8 mouse cellular contexts compared by ENCODE assay signal in genomic region chr17:35166352-35167035, GRCm38 (mm10). TPM values are rescaled to one million over a fixed set of nuclear protein-coding genes. Genes with fewer than 3 reads are reported as not detected.
DNase-seq lines count a peak whose midpoint lies in the region; ATAC-seq and TF ChIP-seq lines count a peak whose summit lies in the region.

No protein-coding gene starts in this region.

- no peaks in the 10 kb centered on the region for H3K9me3 ChIP-seq in erythroblast, embryonic 14.5 days (ENCODE audit: control insufficient read depth, low read length)
- no peaks in the 10 kb centered on the region for H3K9me3 ChIP-seq in forebrain, embryonic 15.5 days
- H3K9me3 ChIP-seq in intestine, embryonic 16.5 days (ENCODE audit: control insufficient read depth, low read length) = no peaks in the 10 kb centered on the region
- no peaks in the 10 kb centered on the region for H3K9me3 ChIP-seq in limb, embryonic 13.5 days
- H3K9me3 ChIP-seq in midbrain, postnatal 0 days (ENCODE audit: low read length) = no peaks in the 10 kb centered on the region

- peak overlapping the region; percentile 95 for H3K4me2 ChIP-seq in forebrain, embryonic 15.5 days (replicated peaks)
- H3K4me2 ChIP-seq in intestine, embryonic 16.5 days (ENCODE audit: low read depth, low read length) = peak overlapping the region; percentile 51; the same call in 1 of the 2 replicates
- peak overlapping the region; percentile 65 for H3K4me2 ChIP-seq in limb, embryonic 13.5 days (replicated peaks)
- H3K4me2 ChIP-seq in midbrain, postnatal 0 days (ENCODE audit: low read depth, low read length, poor library complexity, severe bottlenecking) = peak overlapping the region; percentile 57

- peak overlapping the region; percentile 99 for H3K27ac ChIP-seq in forebrain, embryonic 15.5 days (replicated peaks)
- H3K27ac ChIP-seq in intestine, embryonic 16.5 days (ENCODE audit: low read length) = no peak overlapping the region
- H3K27ac ChIP-seq in limb, embryonic 13.5 days = peak overlapping the region; percentile 95
- H3K27ac ChIP-seq in midbrain, postnatal 0 days (ENCODE audit: low read depth, low read length) = peak overlapping the region; percentile 96

- peak overlapping the region; percentile 94 for H3K4me3 ChIP-seq in erythroblast, embryonic 14.5 days (replicated peaks)
- peak overlapping the region; percentile 96 for H3K4me3 ChIP-seq in forebrain, embryonic 15.5 days
- H3K4me3 ChIP-seq in intestine, embryonic 16.5 days (ENCODE audit: low read length) = peak overlapping the region; percentile 56; the same call in 1 of the 2 replicates
- H3K4me3 ChIP-seq in limb, embryonic 13.5 days = peak overlapping the region; percentile 100; the same call in 1 of the 2 replicates
- H3K4me3 ChIP-seq in midbrain, postnatal 0 days (ENCODE audit: low read depth, low read length) = no peak overlapping the region

- H3K36me3 ChIP-seq in erythroblast, embryonic 14.5 days (ENCODE audit: control insufficient read depth) = peaks cover 15% of the 10 kb centered on the region
- peaks cover 5% of the 10 kb centered on the region for H3K36me3 ChIP-seq in forebrain, embryonic 15.5 days
- H3K36me3 ChIP-seq in intestine, embryonic 16.5 days (ENCODE audit: control insufficient read depth, insufficient read depth, low read length) = 0 out of 2 replicates have a peak, but pooled peaks cover 3% of the 10 kb centered on the region
- peaks cover 15% of the 10 kb centered on the region for H3K36me3 ChIP-seq in limb, embryonic 13.5 days
- peaks cover 8% of the 10 kb centered on the region for H3K36me3 ChIP-seq in midbrain, postnatal 0 days (ENCODE audit: insufficient read depth, low read length)

- H3K9ac ChIP-seq in forebrain, embryonic 15.5 days (replicated peaks) = peak overlapping the region; percentile 57; the same call in 1 of the 2 replicates
- 0 out of 2 replicates have a peak overlapping the region, but pooled peaks have one; percentile 46 for H3K9ac ChIP-seq in intestine, embryonic 16.5 days (ENCODE audit: low read depth, low read length)
- peak overlapping the region; percentile 64; the same call in 1 of the 2 replicates for H3K9ac ChIP-seq in limb, embryonic 13.5 days
- no peak overlapping the region for H3K9ac ChIP-seq in midbrain, postnatal 0 days (replicated peaks; ENCODE audit: low read length, poor library complexity, severe bottlenecking)

- ATAC-seq in erythroblast, adult 5-6 weeks (replicated peaks; ENCODE audit: low FRiP score, poor library complexity, severe bottlenecking) = no peak
- ATAC-seq in forebrain, embryonic 15.5 days (replicated peaks) = no peak
- no peak for ATAC-seq in intestine, embryonic 16.5 days
- ATAC-seq in limb, embryonic 13.5 days (ENCODE audit: low FRiP score, low read depth) = no peak
- ATAC-seq in midbrain, postnatal 0 days (ENCODE audit: low FRiP score) = no peak

- H3K4me1 ChIP-seq in erythroblast, embryonic 14.5 days (ENCODE audit: control insufficient read depth) = peaks cover 43% of the 10 kb centered on the region
- peaks cover 31% of the 10 kb centered on the region for H3K4me1 ChIP-seq in forebrain, embryonic 15.5 days
- peaks cover 20% of the 10 kb centered on the region for H3K4me1 ChIP-seq in intestine, embryonic 16.5 days (ENCODE audit: control insufficient read depth, insufficient read depth, low read length)
- peaks cover 28% of the 10 kb centered on the region for H3K4me1 ChIP-seq in limb, embryonic 13.5 days
- peaks cover 11% of the 10 kb centered on the region; the same call in 1 of the 2 replicates for H3K4me1 ChIP-seq in midbrain, postnatal 0 days (ENCODE audit: insufficient read depth, low read length)

- DNase-seq in c-Kit-negative CD71-positive TER-119-positive erythroid progenitor cells, embryonic 14.5 days (ENCODE audit: low read depth, low spot score) = peak; percentile 63
- peak; percentile 91 for DNase-seq in midbrain, postnatal 0 days (ENCODE audit: low spot score)
- peak; percentile 89 for DNase-seq in thymus, postnatal 0 days (ENCODE audit: low spot score)

- 74% methylated on average over 8 of the region's 8 CpGs for WGBS in forebrain, embryonic 15.5 days
- WGBS in intestine, embryonic 16.5 days = 67% methylated on average over 8 of the region's 8 CpGs
- WGBS in limb, embryonic 13.5 days = 72% methylated on average over 8 of the region's 8 CpGs
- 68% methylated on average over 8 of the region's 8 CpGs for WGBS in midbrain, postnatal 0 days

- no peaks in the 10 kb centered on the region for H3K27me3 ChIP-seq in erythroblast, embryonic 14.5 days (ENCODE audit: control insufficient read depth)
- no peaks in the 10 kb centered on the region for H3K27me3 ChIP-seq in forebrain, embryonic 15.5 days
- no peaks in the 10 kb centered on the region for H3K27me3 ChIP-seq in intestine, embryonic 16.5 days (replicated peaks; ENCODE audit: control insufficient read depth, insufficient read depth, low read length)
- H3K27me3 ChIP-seq in limb, embryonic 13.5 days = no peaks in the 10 kb centered on the region
- no peaks in the 10 kb centered on the region for H3K27me3 ChIP-seq in midbrain, postnatal 0 days (ENCODE audit: insufficient read depth, low read length)

- TF ChIP-seq CTCF in midbrain, postnatal 0 days (IDR thresholded peaks at IDR 0.05) = peak; percentile 90

RNA-seq across cellular contexts. Expression of gene Prrc2a, which starts 1.8 kb away (rescaled TPM):
- polyA plus RNA-seq in erythroblast, embryonic 14.5 days (2012) = 70.4 and 133 TPM in 2 replicates
- 70.2 and 111 TPM in 2 replicates for total RNA-seq in erythroblast, adult 5-6 weeks (2015; ENCODE audit: low replicate concordance)
- 15.1 and 22.6 TPM in 2 replicates for total RNA-seq in erythroblast, adult 5-6 weeks (2017; ENCODE audit: low replicate concordance)
- polyA plus RNA-seq in forebrain, embryonic 15.5 days (2015; fragmentation: Nextera tagmentation; extraction: Ambion mirVana) = 185 and 208 TPM in 2 replicates
- 103 TPM in 2 replicates for polyA plus RNA-seq in intestine, embryonic 16.5 days (2015; fragmentation: Nextera tagmentation; extraction: Ambion mirVana)
- polyA plus RNA-seq in limb, embryonic 13.5 days (2015; fragmentation: Nextera tagmentation; extraction: Ambion mirVana) = 217 and 227 TPM in 2 replicates
- total RNA-seq in midbrain, postnatal 0 days (2014; rRNA removed) = 193 and 230 TPM in 2 replicates
- 85.7 and 88.0 TPM in 2 replicates for polyA plus RNA-seq in midbrain, postnatal 0 days (2015; fragmentation: Nextera tagmentation; extraction: Ambion mirVana)
- 81.3 and 113 TPM in 2 replicates for polyA plus RNA-seq in thymus, postnatal 0 days (2015; fragmentation: Nextera tagmentation; extraction: Ambion mirVana)

RNA-seq across cellular contexts. Expression of gene Aif1, which starts 9.4 kb away (rescaled TPM):
- polyA plus RNA-seq in erythroblast, embryonic 14.5 days (2012) = 0.27 TPM in 1 of 2 replicates, not detected in the other
- 14.4 and 19.8 TPM in 2 replicates for total RNA-seq in erythroblast, adult 5-6 weeks (2015; ENCODE audit: low replicate concordance)
- total RNA-seq in erythroblast, adult 5-6 weeks (2017; ENCODE audit: low replicate concordance) = 8.7 and 15.8 TPM in 2 replicates
- polyA plus RNA-seq in forebrain, embryonic 15.5 days (2015; fragmentation: Nextera tagmentation; extraction: Ambion mirVana) = 5.7 and 7.8 TPM in 2 replicates
- polyA plus RNA-seq in intestine, embryonic 16.5 days (2015; fragmentation: Nextera tagmentation; extraction: Ambion mirVana) = 17.4 and 19.4 TPM in 2 replicates
- 9.0 and 10.2 TPM in 2 replicates for polyA plus RNA-seq in limb, embryonic 13.5 days (2015; fragmentation: Nextera tagmentation; extraction: Ambion mirVana)
- total RNA-seq in midbrain, postnatal 0 days (2014; rRNA removed) = 1.8 and 4.1 TPM in 2 replicates
- polyA plus RNA-seq in midbrain, postnatal 0 days (2015; fragmentation: Nextera tagmentation; extraction: Ambion mirVana) = 9.2 and 9.5 TPM in 2 replicates
- polyA plus RNA-seq in thymus, postnatal 0 days (2015; fragmentation: Nextera tagmentation; extraction: Ambion mirVana) = 45.2 and 47.2 TPM in 2 replicates

RNA-seq across cellular contexts. Expression of gene Lst1, which starts 21.7 kb away (rescaled TPM):
- not detected in 2 replicates for polyA plus RNA-seq in erythroblast, embryonic 14.5 days (2012)
- total RNA-seq in erythroblast, adult 5-6 weeks (2015; ENCODE audit: low replicate concordance) = 55.5 and 77.7 TPM in 2 replicates
- 32.2 and 57.3 TPM in 2 replicates for total RNA-seq in erythroblast, adult 5-6 weeks (2017; ENCODE audit: low replicate concordance)
- polyA plus RNA-seq in forebrain, embryonic 15.5 days (2015; fragmentation: Nextera tagmentation; extraction: Ambion mirVana) = 6.2 and 6.8 TPM in 2 replicates
- 16.9 and 17.1 TPM in 2 replicates for polyA plus RNA-seq in intestine, embryonic 16.5 days (2015; fragmentation: Nextera tagmentation; extraction: Ambion mirVana)
- polyA plus RNA-seq in limb, embryonic 13.5 days (2015; fragmentation: Nextera tagmentation; extraction: Ambion mirVana) = 10.1 and 12.1 TPM in 2 replicates
- 5.9 and 26.7 TPM in 2 replicates for total RNA-seq in midbrain, postnatal 0 days (2014; rRNA removed)
- polyA plus RNA-seq in midbrain, postnatal 0 days (2015; fragmentation: Nextera tagmentation; extraction: Ambion mirVana) = 7.8 and 12.0 TPM in 2 replicates
- polyA plus RNA-seq in thymus, postnatal 0 days (2015; fragmentation: Nextera tagmentation; extraction: Ambion mirVana) = 35.3 and 41.8 TPM in 2 replicates

RNA-seq across cellular contexts. Expression of gene Ltb, which starts 27.7 kb away (rescaled TPM):
- polyA plus RNA-seq in erythroblast, embryonic 14.5 days (2012) = 0.07 and 0.08 TPM in 2 replicates
- 4.6 TPM in 1 of 2 replicates, not detected in the other for total RNA-seq in erythroblast, adult 5-6 weeks (2015; ENCODE audit: low replicate concordance)
- 1.7 and 3.8 TPM in 2 replicates for total RNA-seq in erythroblast, adult 5-6 weeks (2017; ENCODE audit: low replicate concordance)
- polyA plus RNA-seq in forebrain, embryonic 15.5 days (2015; fragmentation: Nextera tagmentation; extraction: Ambion mirVana) = 0.25 and 0.70 TPM in 2 replicates
- 4.4 and 4.7 TPM in 2 replicates for polyA plus RNA-seq in intestine, embryonic 16.5 days (2015; fragmentation: Nextera tagmentation; extraction: Ambion mirVana)
- polyA plus RNA-seq in limb, embryonic 13.5 days (2015; fragmentation: Nextera tagmentation; extraction: Ambion mirVana) = 0.99 and 1.3 TPM in 2 replicates
- total RNA-seq in midbrain, postnatal 0 days (2014; rRNA removed) = 1.4 and 2.1 TPM in 2 replicates
- 1.0 and 1.6 TPM in 2 replicates for polyA plus RNA-seq in midbrain, postnatal 0 days (2015; fragmentation: Nextera tagmentation; extraction: Ambion mirVana)
- polyA plus RNA-seq in thymus, postnatal 0 days (2015; fragmentation: Nextera tagmentation; extraction: Ambion mirVana) = 144 and 167 TPM in 2 replicates

RNA-seq across cellular contexts. Expression of gene Bag6, which starts 31.5 kb away (rescaled TPM):
- 88.8 and 102 TPM in 2 replicates for polyA plus RNA-seq in erythroblast, embryonic 14.5 days (2012)
- total RNA-seq in erythroblast, adult 5-6 weeks (2015; ENCODE audit: low replicate concordance) = 23.8 and 47.9 TPM in 2 replicates
- 48.1 and 71.4 TPM in 2 replicates for total RNA-seq in erythroblast, adult 5-6 weeks (2017; ENCODE audit: low replicate concordance)
- polyA plus RNA-seq in forebrain, embryonic 15.5 days (2015; fragmentation: Nextera tagmentation; extraction: Ambion mirVana) = 92.3 and 93.8 TPM in 2 replicates
- 37.5 and 41.3 TPM in 2 replicates for polyA plus RNA-seq in intestine, embryonic 16.5 days (2015; fragmentation: Nextera tagmentation; extraction: Ambion mirVana)
- polyA plus RNA-seq in limb, embryonic 13.5 days (2015; fragmentation: Nextera tagmentation; extraction: Ambion mirVana) = 66.7 and 67.2 TPM in 2 replicates
- total RNA-seq in midbrain, postnatal 0 days (2014; rRNA removed) = 330 and 339 TPM in 2 replicates
- 62.3 and 68.9 TPM in 2 replicates for polyA plus RNA-seq in midbrain, postnatal 0 days (2015; fragmentation: Nextera tagmentation; extraction: Ambion mirVana)
- polyA plus RNA-seq in thymus, postnatal 0 days (2015; fragmentation: Nextera tagmentation; extraction: Ambion mirVana) = 42.3 and 48.0 TPM in 2 replicates
